Mouse (Mus musculus) cerebellum, adult 2 months (tissue): ENCODE measurements at regions not wholly inside any gene's neighbourhood (a gene's known extent, or its start where the extent isn't known, plus 50 kb on each side); places are given as distances from the start of the nearest gene placed in this dataset.
"Not testable (repeated sequence)": the region's sequence is repeated elsewhere in the genome, so short reads cannot be mapped to it uniquely, and the experiment has no call there.

ENCODE experiments used
- DNase-seq, 2 experiments: peaks; one replicate each; pipeline ENCODE4 v3.0.0; 2021
- H3K27ac ChIP-seq: fragments of 200-500 bp; 2 replicates; pipeline ENCODE4 v1.5.1; 2012; ENCODE audit warnings: low read length, control low read depth, inconsistent platforms; ENCODE audit not compliant: insufficient read depth
- H3K27me3 ChIP-seq: fragments of 200-500 bp; 2 replicates; pipeline ENCODE4 v1.6.1; 2012; ENCODE audit warnings: inconsistent platforms, mild to moderate bottlenecking, low read length, moderate library complexity; ENCODE audit not compliant: control insufficient read depth, insufficient read depth
- H3K4me1 ChIP-seq: fragments of 200-500 bp; 2 replicates; pipeline ENCODE4 v1.6.1; 2011; ENCODE audit warnings: low read length; ENCODE audit not compliant: control insufficient read depth, insufficient read depth
- H3K4me3 ChIP-seq: fragments of 200-500 bp; replicated peaks from 2 replicates; pipeline ENCODE3; 2011; ENCODE audit warnings: mild to moderate bottlenecking, low read depth, low read length, control low read depth; ENCODE audit not compliant: insufficient read depth
- CTCF ChIP-seq: fragments of 200-500 bp; IDR thresholded peaks from 2 replicates; pipeline ENCODE4 v1.5.1; 2011; ENCODE audit warnings: low read depth, mild to moderate bottlenecking, control low read depth, low read length, moderate library complexity, borderline replicate concordance; ENCODE audit not compliant: insufficient read depth
- POLR2A ChIP-seq: fragments of 200-500 bp; IDR thresholded peaks from 2 replicates; pipeline ENCODE4 v1.6.1; 2011; ENCODE audit warnings: low read length, control low read depth, borderline replicate concordance; ENCODE audit not compliant: insufficient read depth
- WGBS: fragments of 180-500 bp; shearing (Covaris S2); methylation state at CpG from one replicate; pipeline ENCODE4 v1.1.7; 2018; 5-methylcytosine and 5-hydroxymethylcytosine counted together

DNA sequence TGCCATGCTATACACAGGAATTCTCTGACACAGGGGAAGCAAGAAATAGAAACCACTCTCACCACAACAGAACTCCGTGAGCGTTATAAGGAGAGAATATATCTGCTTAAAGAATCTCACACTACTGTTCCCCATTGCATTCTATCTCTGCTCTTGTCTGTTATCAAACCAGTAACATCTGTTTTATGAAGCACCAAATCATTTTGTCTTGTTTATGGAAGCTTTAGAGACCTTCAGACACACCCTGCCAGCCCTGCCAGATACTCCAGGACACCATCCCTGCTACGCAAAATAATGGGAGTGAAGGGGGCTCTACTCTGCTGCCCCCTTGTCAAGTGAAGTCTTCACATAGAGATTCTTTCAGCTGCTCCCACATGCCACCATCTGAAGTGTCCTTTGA lies 811.9 kb downstream of the Diaph3 start:
- no peak for DNase-seq
- H3K4me1 ChIP-seq = no peaks in the 10 kb centered on the region
- no peak for TF ChIP-seq POLR2A
- TF ChIP-seq CTCF = no peak
- no peaks in the 10 kb centered on the region for H3K27me3 ChIP-seq
- H3K27ac ChIP-seq = no peak overlapping the region
- H3K4me3 ChIP-seq = no peak overlapping the region
- WGBS = 70% methylated on average over 3 of the region's 3 CpGs

- TF ChIP-seq POLR2A = no peak
- no peak for TF ChIP-seq CTCF
- H3K4me1 ChIP-seq = no peaks in the 10 kb centered on the region
- H3K27me3 ChIP-seq = no peaks in the 10 kb centered on the region
- no peak overlapping the region for H3K27ac ChIP-seq
- no peak overlapping the region for H3K4me3 ChIP-seq
- WGBS = 48% methylated on average over 9 of the region's 9 CpGs
- no peak for DNase-seq
Measured at GRCm38 (mm10) chr14:86327646-86328045, 813.4 kb downstream of the Diaph3 start.

GRCm38 (mm10) chr14:86322365-86322764 lies 818.7 kb downstream of the Diaph3 start:
- Histone ChIP-seq H3K27me3 (no peaks in the 10 kb centered on the region), H3K4me1 (no peaks in the 10 kb centered on the region), H3K4me3 (no peak overlapping the region), H3K27ac (no peak overlapping the region)
- no peak for TF ChIP-seq POLR2A
- no peak for TF ChIP-seq CTCF
- WGBS = 89% methylated on average over 7 of the region's 7 CpGs
- no peak for DNase-seq

- Histone ChIP-seq H3K27ac (no peak overlapping the region), H3K4me3 (no peak overlapping the region), H3K4me1 (no peaks in the 10 kb centered on the region), H3K27me3 (no peaks in the 10 kb centered on the region)
- no peak for DNase-seq
- 91% methylated on average over 6 of the region's 6 CpGs for WGBS
- TF ChIP-seq CTCF (no peak), POLR2A (no peak)
Measured at GRCm38 (mm10) chr14:86315974-86316373, 825.1 kb downstream of the Diaph3 start.

DNA sequence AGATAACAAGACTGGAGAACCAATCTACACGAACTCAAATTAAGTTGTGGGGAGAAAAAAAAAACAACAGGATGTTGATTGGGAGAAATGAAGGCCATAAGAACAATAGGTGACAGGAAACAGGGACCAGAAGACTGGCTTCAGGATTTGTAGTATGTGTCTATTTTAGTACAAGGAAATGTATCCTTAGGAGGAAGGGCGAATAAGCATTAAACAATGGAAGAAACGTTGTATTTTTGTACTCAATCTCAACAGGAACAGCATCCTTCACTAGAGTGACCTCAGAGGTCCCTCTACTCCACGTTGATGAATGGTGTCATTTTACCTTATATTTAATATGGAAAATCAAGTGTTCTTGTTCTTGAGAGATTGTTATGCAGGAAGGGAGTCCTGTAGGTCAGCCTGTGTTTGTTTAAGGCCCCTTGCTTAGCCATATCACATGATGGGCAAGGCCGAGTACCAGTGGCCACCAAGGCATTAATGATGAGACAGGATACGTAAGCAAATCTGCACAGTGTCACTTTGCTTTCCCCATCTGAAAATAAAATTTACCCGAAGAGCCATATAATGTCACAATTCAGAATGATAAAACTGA lies 832.0 kb downstream of the Diaph3 start:
- Histone ChIP-seq H3K27ac (no peak overlapping the region), H3K27me3 (no peaks in the 10 kb centered on the region), H3K4me1 (peaks cover 4% of the 10 kb centered on the region; the same call in 1 of the 2 replicates), H3K4me3 (no peak overlapping the region)
- 80% methylated on average over 7 of the region's 7 CpGs for WGBS
- no peak for DNase-seq
- TF ChIP-seq CTCF (no peak), POLR2A (no peak)

DNA sequence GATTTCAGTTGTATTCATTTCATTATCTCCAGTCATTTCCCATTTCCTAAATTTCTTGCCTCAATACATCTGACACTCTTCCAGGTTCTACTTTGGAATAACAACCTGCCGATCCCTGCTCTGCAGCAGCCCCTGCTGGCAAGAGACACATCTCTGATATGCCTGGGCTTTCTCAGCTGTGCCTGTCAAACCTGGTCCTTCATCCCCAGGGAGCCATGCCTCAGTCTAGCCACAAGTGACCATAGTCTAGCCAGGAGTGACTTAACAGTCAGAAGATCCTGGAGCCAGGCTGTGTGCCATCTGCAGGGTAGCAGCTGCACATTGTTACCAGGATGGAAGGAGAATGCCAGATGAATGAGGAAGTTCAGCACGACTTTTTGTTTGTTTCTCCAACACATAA lies 833.2 kb downstream of the Diaph3 start:
- H3K27me3 ChIP-seq = no peaks in the 10 kb centered on the region
- peaks cover 4% of the 10 kb centered on the region; the same call in 1 of the 2 replicates for H3K4me1 ChIP-seq
- no peak overlapping the region for H3K4me3 ChIP-seq
- H3K27ac ChIP-seq = no peak overlapping the region
- WGBS = 11% methylated on average over 2 of the region's 2 CpGs
- TF ChIP-seq POLR2A (no peak), CTCF (peak; percentile 25; the same call in 1 of the 2 replicates)
- peak in 1 of 2 experiments; percentile 7 for DNase-seq

DNA sequence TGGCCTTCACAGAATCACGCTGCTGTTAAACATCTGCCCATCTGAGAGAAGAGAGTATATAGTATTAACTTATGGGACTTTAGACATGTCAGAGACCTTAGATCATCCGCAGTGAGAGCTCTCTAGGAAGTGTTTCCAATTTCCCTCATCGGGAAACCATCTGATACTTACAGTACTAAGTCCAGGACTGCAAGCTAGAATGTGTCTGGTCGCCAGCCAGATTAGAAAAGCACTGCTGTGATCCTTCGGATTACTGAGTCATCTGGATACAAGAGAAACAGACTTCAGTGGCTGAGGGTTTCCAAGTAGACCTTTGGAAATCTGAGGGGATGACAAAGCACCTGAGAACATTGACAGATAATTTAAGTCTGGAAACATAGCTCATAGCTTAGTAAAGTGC lies 839.4 kb downstream of the Diaph3 start:
- DNase-seq = no peak
- TF ChIP-seq POLR2A (no peak), CTCF (no peak)
- Histone ChIP-seq H3K27me3 (no peaks in the 10 kb centered on the region), H3K4me3 (no peak overlapping the region), H3K4me1 (no peaks in the 10 kb centered on the region), H3K27ac (no peak overlapping the region)
- WGBS = 29% methylated on average over 5 of the region's 5 CpGs

DNA sequence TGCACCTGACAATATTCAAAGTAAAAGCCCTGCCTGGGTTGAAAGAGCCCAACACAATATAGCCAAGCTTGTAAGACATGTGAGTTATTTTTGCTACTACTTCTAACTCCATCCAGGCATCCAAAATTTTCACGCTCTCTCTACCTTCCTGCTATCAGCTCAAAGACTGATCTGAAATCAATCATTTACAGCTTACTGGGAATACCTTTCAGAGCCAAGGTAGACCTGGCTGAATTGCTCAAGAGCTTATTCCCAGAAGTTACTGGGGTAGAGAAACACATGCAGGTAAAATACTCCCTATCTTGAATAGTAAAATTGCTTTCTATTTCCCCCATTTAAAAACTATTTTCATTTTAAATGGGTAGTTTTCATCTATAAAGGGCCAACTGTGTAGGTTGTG lies 840.2 kb downstream of the Diaph3 start:
- WGBS = 92% methylated on average over 1 of the region's 1 CpGs
- Histone ChIP-seq H3K4me1 (no peaks in the 10 kb centered on the region), H3K27ac (no peak overlapping the region), H3K27me3 (no peaks in the 10 kb centered on the region), H3K4me3 (no peak overlapping the region)
- TF ChIP-seq CTCF (no peak), POLR2A (no peak)
- no peak for DNase-seq

- no peak for TF ChIP-seq POLR2A
- no peak for TF ChIP-seq CTCF
- Histone ChIP-seq H3K4me3 (no peak overlapping the region), H3K27ac (no peak overlapping the region), H3K27me3 (no peaks in the 10 kb centered on the region), H3K4me1 (no peaks in the 10 kb centered on the region)
- DNase-seq = no peak
- 19% methylated on average over 2 of the region's 2 CpGs for WGBS
Measured at GRCm38 (mm10) chr14:86297991-86298390, 843.0 kb downstream of the Diaph3 start.

DNA sequence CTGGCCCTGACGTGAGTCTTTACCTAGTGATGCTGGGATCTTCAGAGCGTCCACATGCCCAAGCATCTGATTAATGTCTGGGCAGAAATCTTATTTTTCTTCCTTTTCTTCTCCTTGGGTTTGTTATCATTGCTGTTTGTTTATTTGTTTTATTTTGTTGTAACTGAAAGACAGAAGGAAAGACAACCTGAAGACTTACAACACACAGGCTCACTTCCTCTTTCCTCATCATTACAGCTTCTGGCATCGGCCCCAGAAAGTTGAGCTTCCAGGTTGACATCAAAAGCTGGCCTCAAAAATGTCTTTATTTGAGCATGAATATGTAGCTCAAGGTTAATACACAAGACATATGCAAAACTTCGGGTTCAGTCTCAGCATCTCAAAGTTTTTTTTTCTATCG lies 846.4 kb downstream of the Diaph3 start:
- H3K27ac ChIP-seq, H3K27me3 ChIP-seq, H3K4me3 ChIP-seq, H3K4me1 ChIP-seq, DNase-seq: not testable (repeated sequence)
- 90% methylated on average over 5 of the region's 5 CpGs for WGBS
